Mouse (Mus musculus) midbrain, embryonic 15.5 days (tissue): ENCODE results near the gene Slc6a21. TPM values are rescaled to one million over a fixed set of nuclear protein-coding genes. Genes with fewer than 3 reads are reported as not detected.
A peak's percentile ranks its signal among the peaks of the same experiment; 100 is the strongest.

Source experiments
- ATAC-seq: fragments of 200-750 bp; cut with Nextera tagmentation; replicated peaks from 2 replicates; pipeline ENCODE4 v1.8.0; 2017; ENCODE audit warnings: moderate TSS enrichment
- H3K27ac ChIP-seq: fragments of 300-500 bp; sonication (generic); 2 replicates; pipeline ENCODE4 v1.5.1; 2015; ENCODE audit warnings: mild to moderate bottlenecking, inconsistent platforms
- H3K27me3 ChIP-seq: fragments of 300-500 bp; sonication (generic); replicated peaks from 2 replicates; pipeline ENCODE4 v1.6.1; 2015; ENCODE audit warnings: inconsistent platforms
- H3K36me3 ChIP-seq: fragments of 300-500 bp; sonication (generic); replicated peaks from 2 replicates; pipeline ENCODE4 v1.6.1; 2015; ENCODE audit warnings: inconsistent platforms
- H3K4me1 ChIP-seq: fragments of 300-500 bp; sonication (generic); 2 replicates; pipeline ENCODE4 v1.6.1; 2015; ENCODE audit warnings: inconsistent platforms
- H3K4me2 ChIP-seq: fragments of 300-500 bp; sonication (generic); 2 replicates; pipeline ENCODE4 v1.6.1; 2015; ENCODE audit warnings: inconsistent platforms, mild to moderate bottlenecking, moderate library complexity
- H3K4me3 ChIP-seq: fragments of 300-500 bp; sonication (generic); 2 replicates; pipeline ENCODE4 v1.5.1; 2015; ENCODE audit warnings: mild to moderate bottlenecking, inconsistent platforms
- H3K9ac ChIP-seq: fragments of 300-500 bp; sonication (generic); 2 replicates; pipeline ENCODE4 v1.6.1; 2015; ENCODE audit warnings: mild to moderate bottlenecking, inconsistent platforms
- H3K9me3 ChIP-seq: fragments of 300-500 bp; sonication (generic); 2 replicates; pipeline ENCODE4 v1.6.1; 2016; ENCODE audit warnings: inconsistent platforms
- WGBS: fragments of 180-500 bp; shearing (Covaris S2); methylation state at CpG from one replicate; pipeline ENCODE4 v1.1.7; 2015; ENCODE audit warnings: mixed read lengths; 5-methylcytosine and 5-hydroxymethylcytosine counted together
- polyA plus RNA-seq: library from polyadenylated mRNA; unstranded; fragments of >200 nt; fragmentation: Nextera tagmentation; extraction: Ambion mirVana; gene quantifications from 2 replicates; pipeline ENCODE4 v1.2.1, GENCODE M21; 2015

Gene Slc6a21
- polyA plus RNA-seq, 1 experiment from 2014 or later: not detected

DNA sequence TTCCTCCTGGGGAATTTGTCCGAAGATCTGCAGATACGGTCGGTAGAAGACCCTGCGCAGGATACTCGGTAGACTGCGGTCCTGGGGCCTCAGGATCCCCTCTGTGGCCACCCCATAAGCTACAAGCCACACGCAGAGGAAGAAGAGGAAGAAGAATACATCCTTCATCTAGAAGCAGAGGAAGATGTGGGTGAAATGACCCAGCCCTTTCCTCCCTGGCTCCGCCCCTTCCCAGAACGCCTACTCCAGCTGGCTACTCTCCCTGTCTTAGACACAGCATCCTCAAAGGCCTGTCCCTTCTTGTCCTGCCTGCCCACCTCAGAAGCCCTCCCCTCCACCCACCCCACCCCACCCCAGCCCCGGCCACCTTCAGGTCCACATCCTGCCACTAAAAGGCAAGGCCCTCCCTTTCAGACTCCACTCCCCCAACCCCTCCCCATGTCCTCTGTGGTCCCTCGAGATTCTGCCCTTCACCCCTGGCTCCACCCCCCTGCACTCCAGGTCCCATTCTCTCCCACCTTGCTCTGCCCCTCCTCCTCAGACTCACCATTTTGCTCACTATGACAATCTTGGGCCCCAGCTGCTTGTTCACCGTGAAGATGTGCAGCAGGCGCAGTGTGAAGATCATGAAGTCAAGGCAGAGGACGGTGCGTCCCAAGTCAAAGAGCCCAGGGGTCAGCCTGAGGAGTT is 31.4 kb downstream of the Slc6a21 start:
- H3K27me3 ChIP-seq: no peaks in the 10 kb centered on the region
- no peak overlapping the region for H3K4me2 ChIP-seq
- no peak for ATAC-seq
- no peak overlapping the region for H3K27ac ChIP-seq
- no peak overlapping the region for H3K9ac ChIP-seq
- H3K36me3 ChIP-seq: no peaks in the 10 kb centered on the region
- H3K4me1 ChIP-seq: peaks cover 21% of the 10 kb centered on the region
- 63% methylated on average over 15 of the region's 15 CpGs for WGBS
- H3K9me3 ChIP-seq: no peaks in the 10 kb centered on the region
- no peak overlapping the region for H3K4me3 ChIP-seq

DNA sequence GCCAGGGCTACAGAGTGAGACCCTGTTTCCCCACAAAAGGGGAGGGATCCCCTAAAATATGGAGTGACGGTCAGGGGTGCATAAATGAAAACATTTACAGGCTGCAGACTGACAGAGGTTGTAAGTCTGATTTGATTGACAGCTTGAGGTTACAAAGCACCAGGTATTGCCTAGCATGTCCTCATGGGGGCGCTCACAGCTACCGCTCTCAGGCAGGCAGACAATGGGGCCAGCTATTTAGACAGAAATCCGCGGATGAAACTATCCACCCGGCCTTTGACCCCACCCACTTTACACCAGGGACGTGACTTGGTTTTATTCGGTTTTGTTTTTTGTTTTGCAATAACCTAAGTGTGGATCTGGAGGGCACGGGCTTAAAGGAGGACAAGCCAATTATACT is 32.1 kb downstream of the Slc6a21 start:
- no peak overlapping the region for H3K27ac ChIP-seq
- H3K27me3 ChIP-seq: no peaks in the 10 kb centered on the region
- no peak overlapping the region for H3K4me2 ChIP-seq
- WGBS: 8% methylated on average over 9 of the region's 9 CpGs
- no peak for ATAC-seq
- H3K9ac ChIP-seq: no peak overlapping the region
- no peaks in the 10 kb centered on the region for H3K36me3 ChIP-seq
- peaks cover 22% of the 10 kb centered on the region for H3K4me1 ChIP-seq
- H3K9me3 ChIP-seq: no peaks in the 10 kb centered on the region
- no peak overlapping the region for H3K4me3 ChIP-seq

DNA sequence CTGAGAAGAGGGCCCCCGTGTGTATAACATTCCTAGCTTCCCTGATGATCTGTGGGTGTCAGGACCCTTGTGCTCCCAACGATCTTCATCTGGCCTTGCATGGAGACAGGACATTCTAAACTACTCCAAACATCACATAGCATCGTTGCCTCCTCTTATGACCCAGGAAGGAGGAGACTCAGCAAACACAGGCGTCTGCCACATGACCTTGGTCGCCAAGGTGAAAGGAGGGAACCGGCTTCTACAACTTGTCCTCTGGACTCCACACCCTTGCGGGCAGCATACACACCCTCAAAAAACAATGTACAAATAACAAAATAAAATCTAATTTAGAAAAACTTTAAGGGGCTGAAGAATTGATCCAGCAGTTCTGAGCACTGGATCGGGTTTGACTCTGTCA is 34.7 kb downstream of the Slc6a21 start:
- no peaks in the 10 kb centered on the region for H3K27me3 ChIP-seq
- H3K4me2 ChIP-seq: no peak overlapping the region
- H3K36me3 ChIP-seq: no peaks in the 10 kb centered on the region
- H3K9ac ChIP-seq: no peak overlapping the region
- H3K27ac ChIP-seq: no peak overlapping the region
- WGBS: 81% methylated on average over 8 of the region's 8 CpGs
- H3K9me3 ChIP-seq: no peaks in the 10 kb centered on the region
- no peak for ATAC-seq
- H3K4me1 ChIP-seq: peaks cover 12% of the 10 kb centered on the region; the same call in 1 of the 2 replicates
- no peak overlapping the region for H3K4me3 ChIP-seq

DNA sequence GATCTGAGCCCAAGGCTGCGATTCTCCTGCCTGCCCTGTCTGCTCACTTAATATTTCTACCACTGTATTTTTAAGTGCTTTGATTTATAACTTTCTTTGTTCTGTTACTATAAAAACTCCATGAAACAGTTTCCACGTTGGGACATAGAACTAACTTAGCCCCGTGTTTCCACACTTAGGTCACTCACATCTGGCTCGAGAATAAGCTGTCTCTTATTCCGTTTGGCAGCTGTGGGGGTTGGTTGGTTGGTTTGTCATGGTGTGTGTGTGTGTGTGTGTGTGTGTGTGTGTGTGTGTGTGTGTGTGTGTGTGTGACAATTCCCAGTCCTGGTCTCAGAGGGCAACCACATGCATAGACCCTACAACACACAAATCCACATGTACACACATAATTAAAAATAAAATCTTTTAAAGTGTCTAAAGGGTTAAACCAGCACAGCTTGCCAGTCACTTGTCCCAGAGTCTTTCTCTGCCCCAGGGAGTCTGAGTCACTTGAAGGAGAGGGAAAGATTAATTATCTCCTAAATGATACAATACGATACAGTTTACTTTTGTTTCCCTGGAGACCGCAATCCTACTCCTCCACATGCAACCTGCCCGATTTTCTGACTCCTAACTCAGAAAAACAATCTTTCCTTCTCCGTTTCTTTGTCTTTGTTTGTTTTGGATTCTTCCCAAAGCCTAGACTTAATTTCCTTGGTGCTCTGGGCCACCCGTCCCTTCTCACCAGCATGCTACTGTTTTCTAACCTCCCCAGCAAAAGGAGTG is 35.6 kb downstream of the Slc6a21 start:
- Histone ChIP-seq H3K9ac (no peak overlapping the region), H3K4me3 (no peak overlapping the region), H3K4me2 (no peak overlapping the region; the same call in 1 of the 2 replicates), H3K27ac (peak overlapping the region; percentile 30), H3K4me1 (peaks cover 12% of the 10 kb centered on the region; the same call in 1 of the 2 replicates), H3K27me3 (no peaks in the 10 kb centered on the region), H3K36me3 (no peaks in the 10 kb centered on the region), H3K9me3 (no peaks in the 10 kb centered on the region)
- no peak for ATAC-seq
- 34% methylated on average over 10 of the region's 10 CpGs for WGBS

DNA sequence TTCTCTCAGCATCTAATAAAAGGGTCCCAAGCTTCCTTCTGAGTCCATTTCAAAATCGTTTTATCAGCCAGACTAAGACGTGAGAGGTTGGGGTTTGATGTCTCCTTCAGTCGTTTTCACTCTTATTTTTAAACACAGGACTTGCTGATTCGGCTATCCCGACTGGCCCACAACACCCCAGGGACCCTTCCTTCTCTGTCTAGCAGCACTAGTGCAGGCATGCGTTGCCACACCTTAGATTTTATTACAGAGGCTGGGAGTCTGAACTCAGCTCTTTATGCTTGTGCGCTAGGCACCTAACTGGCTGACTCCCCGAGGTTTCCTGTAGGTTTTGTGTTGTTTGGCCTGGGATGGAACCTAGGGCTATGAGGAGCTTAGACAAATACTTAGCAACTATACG is 36.2 kb downstream of the Slc6a21 start:
- Histone ChIP-seq H3K9ac (no peak overlapping the region), H3K27ac (peak overlapping the region; percentile 30)

DNA sequence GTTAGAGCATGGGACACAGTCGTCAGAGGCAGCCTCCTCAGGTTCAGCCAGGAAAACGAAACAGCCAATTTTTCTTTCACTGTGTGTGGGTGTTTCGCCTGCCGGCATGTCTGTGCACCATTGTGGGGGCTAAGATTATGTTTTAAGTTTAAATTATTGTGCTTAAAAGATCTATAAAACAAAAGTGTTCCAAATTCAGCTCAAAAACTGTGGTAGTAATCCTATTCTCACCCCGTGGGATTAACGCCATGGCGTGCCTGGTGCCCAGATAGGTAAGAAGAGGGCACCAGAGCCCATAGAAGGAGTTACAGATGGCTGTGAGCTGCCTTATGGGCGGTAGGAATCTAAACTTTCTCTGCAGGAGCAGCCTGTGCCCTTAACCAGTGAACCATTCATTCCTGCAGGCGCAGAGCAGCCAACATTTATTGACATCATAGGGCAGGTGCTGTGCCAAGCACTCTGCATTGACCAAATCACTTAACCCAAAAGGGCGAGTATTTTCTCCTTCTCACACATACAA is 37.9 kb downstream of the Slc6a21 start:
- 87% methylated on average over 10 of the region's 10 CpGs for WGBS
- peaks cover 9% of the 10 kb centered on the region; the same call in 1 of the 2 replicates for H3K4me1 ChIP-seq
- no peak overlapping the region for H3K27ac ChIP-seq
- no peak overlapping the region for H3K4me2 ChIP-seq
- no peak for ATAC-seq
- no peaks in the 10 kb centered on the region for H3K36me3 ChIP-seq
- H3K9ac ChIP-seq: no peak overlapping the region
- H3K9me3 ChIP-seq: no peaks in the 10 kb centered on the region
- H3K4me3 ChIP-seq: no peak overlapping the region
- H3K27me3 ChIP-seq: no peaks in the 10 kb centered on the region

More for the DNA sequence above, 36.2 kb downstream of the Slc6a21 start:
- ATAC-seq: no peak
- Histone ChIP-seq H3K36me3 (no peaks in the 10 kb centered on the region), H3K4me3 (no peak overlapping the region), H3K4me1 (peaks cover 12% of the 10 kb centered on the region; the same call in 1 of the 2 replicates), H3K4me2 (no peak overlapping the region), H3K9me3 (no peaks in the 10 kb centered on the region), H3K27me3 (no peaks in the 10 kb centered on the region)
- 42% methylated on average over 9 of the region's 9 CpGs for WGBS

DNA sequence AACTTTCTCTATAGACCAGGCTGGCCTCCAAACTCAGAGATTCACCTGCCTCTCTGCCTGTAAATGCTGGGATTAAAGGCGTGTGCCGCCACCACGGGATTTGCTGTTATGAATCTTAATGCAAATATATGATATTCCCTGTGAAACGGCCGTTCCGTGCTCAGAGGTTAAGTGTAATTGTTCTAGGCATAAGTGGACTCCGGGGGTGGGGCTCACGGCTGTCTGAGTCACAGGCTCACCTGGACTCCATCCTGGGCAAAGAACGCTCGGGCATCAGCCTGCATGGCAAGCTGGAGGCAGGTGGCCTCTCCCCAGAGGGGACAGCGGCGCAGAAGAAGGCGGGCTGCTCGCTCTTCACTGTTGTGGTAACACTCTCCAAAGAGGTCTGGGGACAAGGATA is 39.2 kb downstream of the Slc6a21 start:
- H3K4me3 ChIP-seq: no peak overlapping the region

DNA sequence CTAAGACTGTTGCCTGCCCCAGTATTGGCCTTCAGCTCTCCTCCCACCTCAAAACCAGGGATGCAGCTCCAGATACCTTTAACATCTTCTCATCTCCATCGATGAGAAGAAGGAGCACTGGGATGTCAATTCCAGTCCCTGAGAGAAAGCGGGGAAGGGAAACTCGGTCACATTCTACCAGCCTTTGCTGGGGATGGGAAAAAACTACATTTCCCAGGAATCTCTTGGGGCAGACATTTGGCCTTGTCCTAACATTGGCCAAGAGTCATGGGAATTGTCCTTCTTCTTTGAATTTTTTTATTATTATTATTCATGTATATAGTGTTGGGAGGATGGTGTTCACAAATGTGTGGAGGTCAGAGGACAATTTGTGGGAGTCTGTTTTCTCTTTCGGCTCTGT is 44.9 kb downstream of the Slc6a21 start:
- H3K27ac ChIP-seq: no peak overlapping the region
- no peak overlapping the region for H3K4me3 ChIP-seq
- H3K9ac ChIP-seq: no peak overlapping the region
- H3K4me2 ChIP-seq: no peak overlapping the region
- no peaks in the 10 kb centered on the region for H3K9me3 ChIP-seq
- ATAC-seq: no peak
- H3K27me3 ChIP-seq: no peaks in the 10 kb centered on the region
- no peaks in the 10 kb centered on the region for H3K36me3 ChIP-seq
- H3K4me1 ChIP-seq: no peaks in the 10 kb centered on the region
- 89% methylated on average over 4 of the region's 4 CpGs for WGBS

More for the DNA sequence above, 39.2 kb downstream of the Slc6a21 start:
- no peak overlapping the region for H3K9ac ChIP-seq
- no peaks in the 10 kb centered on the region for H3K27me3 ChIP-seq
- H3K4me1 ChIP-seq: peaks cover 9% of the 10 kb centered on the region; the same call in 1 of the 2 replicates
- H3K36me3 ChIP-seq: no peaks in the 10 kb centered on the region
- no peak overlapping the region for H3K4me2 ChIP-seq
- ATAC-seq: no peak
- no peak overlapping the region for H3K27ac ChIP-seq
- WGBS: 91% methylated on average over 14 of the region's 14 CpGs
- no peaks in the 10 kb centered on the region for H3K9me3 ChIP-seq

DNA sequence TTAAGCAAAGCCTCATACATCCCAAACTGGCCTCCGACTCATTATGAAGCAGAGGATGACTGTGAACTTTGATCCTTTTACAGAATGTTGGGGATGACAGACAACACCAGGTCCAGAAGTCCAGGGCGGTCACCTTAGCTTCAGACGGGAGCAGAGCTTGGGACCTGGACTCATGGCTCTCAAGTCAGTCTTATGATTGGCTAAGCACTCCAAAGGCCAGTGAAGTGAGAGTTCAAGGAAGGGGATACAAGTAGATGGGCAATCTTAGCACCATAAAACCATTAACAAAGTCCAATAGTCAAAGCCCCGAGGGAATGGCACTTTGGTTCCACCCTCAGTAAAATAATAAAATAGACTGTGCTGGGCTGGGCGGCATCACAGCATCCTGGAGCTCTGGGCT is 45.8 kb downstream of the Slc6a21 start:
- Histone ChIP-seq H3K4me1 (no peaks in the 10 kb centered on the region), H3K9ac (no peak overlapping the region), H3K4me2 (no peak overlapping the region), H3K36me3 (no peaks in the 10 kb centered on the region), H3K27me3 (no peaks in the 10 kb centered on the region), H3K9me3 (no peaks in the 10 kb centered on the region), H3K27ac (no peak overlapping the region), H3K4me3 (no peak overlapping the region)
- ATAC-seq: no peak
- WGBS: 90% methylated on average over 5 of the region's 5 CpGs

DNA sequence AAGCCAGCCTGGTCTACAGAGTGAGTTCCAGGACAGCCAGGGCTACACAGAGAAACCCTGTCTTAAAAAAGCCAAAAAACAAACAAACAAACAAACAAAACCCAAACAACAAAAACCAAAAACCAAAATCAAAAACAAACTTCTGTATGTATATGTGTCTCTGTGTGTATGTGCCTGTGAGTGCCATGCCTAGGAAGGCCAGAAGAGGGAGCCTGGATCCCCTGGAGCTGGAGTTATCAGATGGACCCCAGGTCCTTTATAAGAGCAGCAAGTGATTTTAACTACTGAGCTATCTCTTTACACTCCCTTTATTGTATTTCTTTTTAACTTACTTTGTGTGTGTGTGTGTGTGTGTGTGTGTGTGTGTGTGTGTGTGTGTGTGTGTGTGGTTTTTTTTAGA is 48.5 kb downstream of the Slc6a21 start:
- ATAC-seq: no peak
- Histone ChIP-seq H3K27ac (no peak overlapping the region), H3K9ac (no peak overlapping the region), H3K4me3 (no peak overlapping the region), H3K27me3 (no peaks in the 10 kb centered on the region), H3K9me3 (no peaks in the 10 kb centered on the region), H3K4me2 (no peak overlapping the region), H3K4me1 (no peaks in the 10 kb centered on the region), H3K36me3 (no peaks in the 10 kb centered on the region)

DNA sequence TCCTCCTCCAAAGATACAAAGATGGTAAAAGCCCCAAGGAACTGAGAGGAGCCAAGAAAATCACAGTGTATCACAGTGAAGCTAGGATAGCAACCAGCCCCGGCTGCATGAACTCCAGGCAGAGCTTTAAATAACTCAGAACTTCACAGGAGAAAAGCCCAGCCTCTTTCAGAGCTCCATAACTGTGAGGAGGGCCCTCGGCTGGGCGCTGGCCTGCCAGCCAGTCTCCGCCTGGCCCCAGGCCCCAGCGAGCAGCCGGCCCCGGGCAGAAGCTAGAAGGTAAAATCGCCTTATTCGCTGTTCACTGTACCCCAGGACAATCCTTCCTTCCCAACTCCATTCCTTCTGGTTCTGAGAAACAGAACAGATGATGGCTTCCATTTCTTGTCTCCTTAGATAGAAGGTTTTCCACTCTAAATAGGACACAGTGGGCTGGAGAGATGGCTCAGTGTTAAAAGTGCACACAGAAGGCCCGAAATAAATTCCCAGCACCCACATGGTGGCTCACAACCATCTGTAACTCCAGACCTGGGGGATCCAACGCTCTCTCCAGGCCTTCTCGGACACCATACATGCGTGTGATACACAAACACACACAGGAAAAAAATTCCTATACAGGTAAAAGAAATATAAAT is 51.6 kb downstream of the Slc6a21 start:
- 87% methylated on average over 13 of the region's 13 CpGs for WGBS

DNA sequence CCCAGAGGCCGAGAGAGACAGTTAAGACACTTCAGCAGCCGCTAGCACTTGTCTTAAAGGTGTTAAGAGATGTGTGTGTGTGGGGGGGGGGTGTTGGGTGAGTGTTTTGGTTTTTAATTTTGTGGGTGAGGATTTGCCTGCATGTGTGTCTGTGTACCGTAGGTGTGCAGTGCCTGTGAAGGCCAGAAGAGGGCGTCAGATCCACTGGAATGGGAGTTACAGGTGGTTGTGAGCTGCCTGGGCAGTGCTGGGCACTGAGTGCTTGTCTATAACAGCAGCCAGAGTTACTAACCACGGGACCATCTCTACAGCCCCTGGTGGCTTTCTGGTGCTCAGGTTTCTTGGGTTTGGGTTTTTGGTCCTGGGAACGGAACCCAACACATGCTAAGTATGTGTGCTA is 54.2 kb downstream of the Slc6a21 start:
- H3K9me3 ChIP-seq: no peaks in the 10 kb centered on the region
- H3K27ac ChIP-seq: no peak overlapping the region
- no peak overlapping the region for H3K4me2 ChIP-seq
- H3K4me1 ChIP-seq: peaks cover 21% of the 10 kb centered on the region
- no peak overlapping the region for H3K9ac ChIP-seq
- no peak overlapping the region for H3K4me3 ChIP-seq
- ATAC-seq: no peak
- H3K36me3 ChIP-seq: no peaks in the 10 kb centered on the region
- WGBS: 86% methylated on average over 6 of the region's 6 CpGs
- H3K27me3 ChIP-seq: 0 out of 2 replicates have a peak, but pooled peaks cover 3% of the 10 kb centered on the region

More for the DNA sequence above, 51.6 kb downstream of the Slc6a21 start:
- no peak overlapping the region for H3K4me2 ChIP-seq
- no peaks in the 10 kb centered on the region for H3K9me3 ChIP-seq
- H3K36me3 ChIP-seq: no peaks in the 10 kb centered on the region
- ATAC-seq: no peak
- H3K27ac ChIP-seq: no peak overlapping the region
- no peak overlapping the region for H3K9ac ChIP-seq
- H3K4me3 ChIP-seq: no peak overlapping the region
- no peaks in the 10 kb centered on the region for H3K27me3 ChIP-seq
- peaks cover 18% of the 10 kb centered on the region for H3K4me1 ChIP-seq
